Mouse (Mus musculus): ENCODE measurements at regions not wholly inside any gene's neighbourhood (a gene's known extent, or its start where the extent isn't known, plus 50 kb on each side); places are given as distances from the start of the nearest gene placed in this dataset.

DNA sequence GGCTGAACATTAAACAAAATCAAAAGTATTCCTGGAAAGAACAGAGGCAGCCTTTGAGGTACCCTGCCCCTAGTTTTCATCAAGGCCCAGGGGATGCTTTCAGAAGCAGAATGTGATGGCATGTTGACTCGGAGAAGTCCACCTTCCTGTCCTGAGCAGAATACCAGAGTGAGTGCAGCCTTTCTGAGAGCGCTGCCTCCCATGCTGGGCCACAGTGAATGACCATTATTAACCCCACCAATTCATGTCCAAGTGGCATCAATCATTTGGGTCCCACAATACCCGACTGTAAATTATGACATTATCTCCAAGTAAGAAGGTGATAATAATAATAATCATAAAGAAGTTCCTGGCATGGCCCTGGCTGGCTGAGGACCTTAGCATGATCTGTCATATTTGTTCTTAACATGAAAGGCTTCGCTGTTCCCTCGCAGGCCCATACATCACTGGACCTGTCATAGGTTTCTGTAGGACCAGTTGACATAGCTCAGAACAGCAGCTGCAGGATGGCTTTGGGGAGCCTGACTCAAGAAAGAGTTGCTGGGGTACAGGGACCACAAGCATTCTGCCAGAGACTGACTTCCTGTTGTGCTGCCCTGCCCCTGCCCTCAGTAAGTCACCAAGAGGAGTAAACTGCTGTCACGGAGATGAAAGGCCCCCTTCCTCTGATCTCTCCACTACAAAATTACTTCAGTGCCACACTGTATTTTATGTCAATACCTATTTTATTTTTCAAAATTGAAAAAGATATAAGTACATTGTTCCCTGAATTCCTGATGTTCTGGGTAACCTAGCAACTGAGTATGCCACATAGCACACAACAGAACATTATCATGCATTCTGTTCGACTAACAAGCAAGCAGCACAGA is 176.6 kb downstream of the Tmem161b start:
- 27% methylated on average over 7 of the region's 7 CpGs for WGBS
- H3K9ac ChIP-seq (replicated peaks; ENCODE audit: low read length): no peak overlapping the region
- H3K27ac ChIP-seq: peak overlapping the region; percentile 62; the same call in 1 of the 2 replicates
- no peak overlapping the region for H3K4me3 ChIP-seq (ENCODE audit: low read length)
- H3K27me3 ChIP-seq (ENCODE audit: insufficient read depth, low read length): no peaks in the 10 kb centered on the region
- DNase-seq (ENCODE audit: low spot score) (peak; percentile 38), ATAC-seq (peak; percentile 76)
- no peak for TF ChIP-seq CTCF (IDR thresholded peaks at IDR 0.05; ENCODE audit: low read depth)
- H3K36me3 ChIP-seq (ENCODE audit: insufficient read depth, low read length): no peaks in the 10 kb centered on the region
- H3K4me1 ChIP-seq (ENCODE audit: insufficient read depth, low read length): peaks cover 10% of the 10 kb centered on the region
- H3K4me2 ChIP-seq (ENCODE audit: low read depth, low read length): no peak overlapping the region
- no peaks in the 10 kb centered on the region for H3K9me3 ChIP-seq (ENCODE audit: low read length)

DNA sequence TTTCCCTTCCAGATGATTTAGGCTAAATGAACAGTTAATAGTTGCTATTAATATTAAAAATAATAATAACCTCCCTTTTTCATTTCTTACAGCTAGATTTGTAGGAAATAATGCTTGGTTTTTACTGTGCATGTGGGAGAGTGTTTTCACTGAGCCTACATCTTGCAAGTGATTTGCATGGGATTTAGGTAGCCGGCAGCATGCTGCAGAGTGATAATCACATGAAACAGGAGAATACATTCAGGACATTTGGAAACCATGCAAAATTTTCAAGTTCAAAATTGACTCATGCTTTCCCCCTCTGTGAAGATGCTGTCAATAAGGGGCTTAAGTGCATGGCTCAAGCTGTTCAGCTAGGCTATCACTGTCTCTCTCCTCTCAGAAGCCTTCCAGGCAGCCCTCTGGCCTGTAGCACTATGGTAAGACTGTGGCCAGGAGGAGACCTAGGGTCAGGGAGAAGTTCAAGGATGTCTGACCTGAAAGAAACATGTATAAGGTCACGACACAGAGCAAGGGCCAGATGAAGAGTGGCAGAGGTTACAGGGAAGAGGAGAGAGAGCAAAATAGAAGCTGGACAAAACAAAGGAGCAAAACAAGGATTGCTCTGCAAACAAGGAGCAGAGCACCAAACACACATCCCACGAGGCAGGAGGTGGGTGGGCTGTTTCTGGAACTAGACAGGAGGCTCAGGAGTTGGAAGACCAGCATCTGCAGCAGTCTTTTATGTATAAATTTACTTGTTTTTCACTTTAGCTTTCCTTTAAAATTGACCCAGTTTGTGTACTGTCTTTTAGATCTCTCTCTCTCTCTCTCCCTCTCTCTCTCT is 177.5 kb downstream of the Tmem161b start:
- ATAC-seq (peak; percentile 50), DNase-seq (ENCODE audit: low spot score) (peak; percentile 23)
- WGBS: 14% methylated on average over 3 of the region's 3 CpGs

DNA sequence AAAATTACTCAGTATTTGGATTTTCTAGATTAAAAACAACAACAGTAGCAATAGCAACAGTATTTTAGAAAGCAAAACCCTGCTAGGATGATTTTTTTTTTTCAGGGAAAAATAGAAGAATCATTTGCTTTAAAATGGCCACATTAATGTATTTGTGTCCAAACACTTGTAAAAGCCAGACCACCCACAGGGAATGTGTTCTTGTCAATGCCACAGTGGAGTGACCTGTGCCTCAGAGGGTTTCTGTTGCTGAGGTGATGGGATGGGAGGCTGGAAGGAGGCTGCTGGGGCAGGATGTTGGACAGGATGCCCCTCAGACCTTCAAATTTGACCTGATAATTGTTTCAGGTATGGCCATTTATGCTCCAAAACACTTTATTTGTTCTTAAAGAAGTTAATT is 178.9 kb downstream of the Tmem161b start:
- DNase-seq (ENCODE audit: low spot score): peak; percentile 42
- Histone ChIP-seq H3K4me1 (ENCODE audit: insufficient read depth, low read length) (peaks cover 10% of the 10 kb centered on the region), H3K27me3 (ENCODE audit: insufficient read depth, low read length) (no peaks in the 10 kb centered on the region), H3K4me3 (ENCODE audit: low read length) (no peak overlapping the region), H3K4me2 (ENCODE audit: low read depth, low read length) (no peak overlapping the region), H3K9ac (replicated peaks; ENCODE audit: low read length) (no peak overlapping the region), H3K27ac (no peak overlapping the region; the same call in 1 of the 2 replicates), H3K9me3 (ENCODE audit: low read length) (no peaks in the 10 kb centered on the region), H3K36me3 (ENCODE audit: insufficient read depth, low read length) (no peaks in the 10 kb centered on the region)
- no peak for TF ChIP-seq CTCF (IDR thresholded peaks at IDR 0.05; ENCODE audit: low read depth)
- ATAC-seq: no peak

More for the DNA sequence above, 177.5 kb downstream of the Tmem161b start:
- H3K4me1 ChIP-seq (ENCODE audit: insufficient read depth, low read length): peaks cover 10% of the 10 kb centered on the region
- H3K4me3 ChIP-seq (ENCODE audit: low read length): no peak overlapping the region
- peak overlapping the region; percentile 62 for H3K27ac ChIP-seq
- no peak overlapping the region for H3K4me2 ChIP-seq (ENCODE audit: low read depth, low read length)
- TF ChIP-seq CTCF (IDR thresholded peaks at IDR 0.05; ENCODE audit: low read depth): no peak
- H3K36me3 ChIP-seq (ENCODE audit: insufficient read depth, low read length): no peaks in the 10 kb centered on the region
- no peaks in the 10 kb centered on the region for H3K27me3 ChIP-seq (ENCODE audit: insufficient read depth, low read length)
- H3K9ac ChIP-seq (replicated peaks; ENCODE audit: low read length): no peak overlapping the region; the same call in 1 of the 2 replicates
- H3K9me3 ChIP-seq (ENCODE audit: low read length): no peaks in the 10 kb centered on the region

DNA sequence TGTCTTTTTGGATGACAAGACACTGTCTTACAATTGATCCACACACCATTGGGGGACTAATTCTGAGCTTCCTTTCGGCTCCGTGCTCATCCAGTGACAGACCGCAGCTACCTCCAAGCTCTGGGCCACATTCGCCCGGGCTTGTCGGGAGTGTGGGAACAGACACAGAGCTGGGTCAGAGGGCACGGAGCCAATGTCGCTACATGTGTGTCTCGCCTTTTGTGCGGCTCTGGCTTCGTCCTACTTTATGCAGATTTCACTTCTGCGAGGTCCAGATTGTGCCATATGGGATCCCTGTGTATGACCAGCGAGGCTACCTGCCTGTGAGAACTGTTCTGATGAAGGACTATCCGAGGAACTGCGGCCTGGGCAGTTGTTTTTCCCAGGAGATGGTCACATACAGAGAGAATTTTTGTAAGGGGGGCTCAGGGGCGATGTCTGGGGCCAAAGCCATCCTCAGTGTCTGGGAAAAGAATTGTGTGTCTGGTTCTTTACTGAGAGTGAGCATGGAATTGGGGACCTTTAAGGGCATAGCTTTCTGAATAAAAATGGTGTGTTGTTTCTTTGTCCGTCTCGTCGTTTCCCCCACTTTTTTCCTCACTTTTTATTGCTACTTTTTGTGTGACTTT is 182.6 kb downstream of the Tmem161b start:
- H3K4me1 ChIP-seq (ENCODE audit: insufficient read depth, low read length): peaks cover 3% of the 10 kb centered on the region
- H3K27ac ChIP-seq: peak overlapping the region; percentile 65
- peak overlapping the region; percentile 44 for H3K4me2 ChIP-seq (ENCODE audit: low read depth, low read length)
- WGBS: 20% methylated on average over 19 of the region's 19 CpGs
- peak overlapping the region; percentile 13; the same call in 1 of the 2 replicates for H3K9ac ChIP-seq (replicated peaks; ENCODE audit: low read length)
- ATAC-seq (peak; percentile 97), DNase-seq (ENCODE audit: low spot score) (peak; percentile 88)
- H3K9me3 ChIP-seq (ENCODE audit: low read length): no peaks in the 10 kb centered on the region
- H3K27me3 ChIP-seq (ENCODE audit: insufficient read depth, low read length): no peaks in the 10 kb centered on the region
- no peak overlapping the region for H3K4me3 ChIP-seq (ENCODE audit: low read length)
- no peaks in the 10 kb centered on the region for H3K36me3 ChIP-seq (ENCODE audit: insufficient read depth, low read length)
- no peak for TF ChIP-seq CTCF (IDR thresholded peaks at IDR 0.05; ENCODE audit: low read depth)

DNA sequence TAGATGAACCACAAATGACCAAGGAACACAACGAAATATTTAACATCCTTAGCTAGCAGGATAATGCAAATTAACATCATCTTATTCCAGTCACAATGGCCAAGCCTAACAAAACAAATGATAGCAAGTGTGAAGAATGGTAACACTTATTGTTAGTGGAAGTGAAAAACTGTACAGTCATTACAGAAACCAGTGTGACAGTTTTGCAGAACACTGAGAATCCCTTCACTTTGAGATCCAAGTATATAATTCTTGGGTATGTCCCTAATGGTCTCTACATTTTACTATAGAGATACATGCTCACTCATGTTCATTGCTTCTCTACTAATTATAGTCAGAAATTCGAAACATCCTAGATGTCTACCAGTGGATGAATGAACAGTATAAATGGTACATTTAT is 212.3 kb downstream of the Tmem161b start:
- H3K4me3 ChIP-seq (ENCODE audit: low read length): no peak overlapping the region
- H3K36me3 ChIP-seq (ENCODE audit: insufficient read depth, low read length): no peaks in the 10 kb centered on the region
- 80% methylated on average over 2 of the region's 2 CpGs for WGBS
- no peak overlapping the region for H3K4me2 ChIP-seq (ENCODE audit: low read depth, low read length)
- H3K27me3 ChIP-seq (ENCODE audit: insufficient read depth, low read length): no peaks in the 10 kb centered on the region
- TF ChIP-seq CTCF (IDR thresholded peaks at IDR 0.05; ENCODE audit: low read depth): no peak
- H3K27ac ChIP-seq: no peak overlapping the region
- DNase-seq (ENCODE audit: low spot score) (no peak), ATAC-seq (no peak)
- no peak overlapping the region for H3K9ac ChIP-seq (replicated peaks; ENCODE audit: low read length)
- no peaks in the 10 kb centered on the region for H3K4me1 ChIP-seq (ENCODE audit: insufficient read depth, low read length)
- no peaks in the 10 kb centered on the region for H3K9me3 ChIP-seq (ENCODE audit: low read length)

DNA sequence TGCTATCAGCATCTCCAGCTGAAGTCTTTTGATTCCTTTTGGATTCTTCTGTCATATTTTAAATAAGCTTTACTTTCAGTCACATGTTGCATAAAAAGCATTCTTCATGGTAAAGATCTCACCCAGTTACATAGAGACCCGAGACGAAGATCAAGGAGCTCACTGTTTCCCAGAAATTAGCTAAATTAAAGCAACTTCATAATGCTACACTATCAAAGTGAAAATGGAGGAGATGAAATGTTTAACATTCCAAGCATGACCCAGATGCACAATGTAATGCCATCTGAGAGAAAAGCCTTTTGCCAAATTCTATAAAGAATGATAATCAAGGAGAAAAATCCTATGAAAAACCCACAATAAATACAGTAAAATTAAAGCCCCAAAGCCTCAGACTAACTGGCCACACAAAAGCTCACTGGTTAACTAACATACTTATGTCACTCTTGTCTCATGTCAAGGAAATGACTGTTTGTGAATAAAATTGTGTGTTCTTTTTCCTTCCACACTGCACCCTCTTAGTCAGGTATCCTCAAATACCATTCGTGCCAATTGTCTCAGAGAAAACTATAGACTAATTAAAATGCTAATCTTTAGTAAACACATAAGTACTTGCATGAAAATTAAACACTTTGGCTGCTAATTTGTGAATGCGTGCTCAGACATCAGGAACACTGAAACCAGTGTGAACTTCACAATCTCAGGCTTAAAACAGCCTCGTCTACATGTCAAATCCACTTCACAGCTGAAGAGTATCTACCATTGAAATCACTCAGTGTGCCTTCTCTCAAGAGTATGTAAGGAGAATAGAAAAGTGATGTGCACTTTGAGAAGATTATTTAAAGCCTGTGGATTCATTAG is 215.7 kb downstream of the Tmem161b start:
- Histone ChIP-seq H3K9me3 (ENCODE audit: low read length) (no peaks in the 10 kb centered on the region), H3K4me2 (ENCODE audit: low read depth, low read length) (no peak overlapping the region), H3K27me3 (ENCODE audit: insufficient read depth, low read length) (no peaks in the 10 kb centered on the region), H3K36me3 (ENCODE audit: insufficient read depth, low read length) (no peaks in the 10 kb centered on the region), H3K4me3 (ENCODE audit: low read length) (no peak overlapping the region), H3K9ac (replicated peaks; ENCODE audit: low read length) (no peak overlapping the region), H3K4me1 (ENCODE audit: insufficient read depth, low read length) (no peaks in the 10 kb centered on the region), H3K27ac (no peak overlapping the region)
- DNase-seq (ENCODE audit: low spot score): no peak
- no peak for TF ChIP-seq CTCF (IDR thresholded peaks at IDR 0.05; ENCODE audit: low read depth)
- 54% methylated on average over 5 of the region's 5 CpGs for WGBS
- no peak for ATAC-seq

Data from hindbrain, postnatal 0 days (tissue).